Mouse (Mus musculus) heart, embryonic 10.5 days (tissue): ENCODE measurements at regions not wholly inside any gene's neighbourhood (a gene's known extent, or its start where the extent isn't known, plus 50 kb on each side); places are given as distances from the start of the nearest gene placed in this dataset. TPM values are rescaled to one million over a fixed set of nuclear protein-coding genes. Genes with fewer than 3 reads are reported as not detected.

ENCODE experiments used
- DNase-seq: peaks from one replicate; pipeline ENCODE4 v3.0.0-alpha.2; 2017; ENCODE audit warnings: low spot score
- H3K27ac ChIP-seq: fragments of 300-500 bp; sonication (generic); 2 replicates; pipeline ENCODE4 v1.5.1; 2016; ENCODE audit warnings: mild to moderate bottlenecking
- H3K27me3 ChIP-seq: fragments of 300-500 bp; sonication (generic); 2 replicates; pipeline ENCODE4 v1.6.1; 2016; ENCODE audit warnings: mild to moderate bottlenecking; ENCODE audit not compliant: poor library complexity, insufficient read depth, severe bottlenecking
- H3K36me3 ChIP-seq: fragments of 300-500 bp; sonication (generic); 2 replicates; pipeline ENCODE4 v1.6.1; 2016; ENCODE audit warnings: mild to moderate bottlenecking, moderate library complexity
- H3K4me1 ChIP-seq: fragments of 300-500 bp; sonication (generic); 2 replicates; pipeline ENCODE4 v1.6.1; 2016; ENCODE audit warnings: mild to moderate bottlenecking
- H3K4me3 ChIP-seq: fragments of 300-500 bp; sonication (generic); 2 replicates; pipeline ENCODE4 v1.5.1; 2016; ENCODE audit warnings: mild to moderate bottlenecking, moderate library complexity
- H3K9me3 ChIP-seq: fragments of 300-500 bp; sonication (generic); 2 replicates; pipeline ENCODE4 v1.6.1; 2016; ENCODE audit warnings: mild to moderate bottlenecking, moderate library complexity
- WGBS: fragments of 180-500 bp; shearing (Covaris S2); methylation state at CpG from one replicate; pipeline ENCODE4 v1.1.7; 2016; 5-methylcytosine and 5-hydroxymethylcytosine counted together
- microRNA-seq: library from miRNA; unstranded; fragments of <30 nt; microRNA quantifications from one replicate; pipeline ENCODE4, GENCODE M21; 2017

DNA sequence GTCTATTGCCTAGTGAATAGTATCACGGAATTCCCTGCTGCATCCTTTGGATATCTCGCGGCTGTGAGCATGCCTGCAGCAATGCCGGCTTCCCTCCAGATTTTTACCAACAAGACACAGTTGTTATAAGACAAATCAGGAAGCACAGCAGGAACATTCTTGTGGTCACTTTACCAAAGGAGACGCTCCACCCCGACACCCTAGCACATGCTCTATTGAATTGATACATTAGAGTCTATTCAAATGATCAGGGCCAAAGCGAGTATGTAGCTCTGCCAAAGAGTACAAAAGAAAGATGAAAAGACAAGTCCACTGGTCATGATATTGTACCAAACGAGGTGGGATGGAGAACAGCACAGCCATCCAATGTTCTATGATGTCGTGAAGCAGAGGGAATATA lies 376.1 kb upstream of the Fat1 start:
- Histone ChIP-seq H3K9me3 (no peaks in the 10 kb centered on the region), H3K27me3 (no peaks in the 10 kb centered on the region), H3K27ac (no peak overlapping the region), H3K4me3 (no peak overlapping the region), H3K4me1 (no peaks in the 10 kb centered on the region), H3K36me3 (no peaks in the 10 kb centered on the region)
- 85% methylated on average over 9 of the region's 9 CpGs for WGBS
- no peak for DNase-seq

DNA sequence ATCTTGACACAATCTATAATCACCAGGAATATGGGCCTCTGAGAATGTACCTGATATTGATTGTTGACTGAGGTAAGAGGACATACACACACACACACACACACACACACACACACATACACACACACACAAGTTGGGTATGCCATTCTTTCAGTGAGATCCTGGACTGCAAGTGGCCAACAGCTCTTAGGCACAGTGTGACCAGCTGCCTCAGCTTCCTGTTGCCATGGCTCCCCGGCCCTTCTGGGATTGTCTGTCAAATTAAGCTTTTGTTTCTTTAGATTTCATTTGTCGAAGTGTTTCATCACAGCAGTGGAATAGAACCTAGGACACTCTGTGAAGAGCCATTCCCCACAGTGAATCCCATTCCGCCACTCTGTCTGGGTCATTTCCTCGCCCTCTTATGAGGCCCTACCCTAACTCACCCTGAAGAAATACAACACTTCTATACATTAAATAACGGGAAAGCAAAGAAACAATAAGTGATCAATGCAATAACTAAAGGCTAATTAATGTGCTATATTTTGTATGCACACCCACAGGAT lies 358.9 kb upstream of the Fat1 start:
- no peak for DNase-seq
- H3K4me3 ChIP-seq, result no peak overlapping the region
- H3K9me3 ChIP-seq, result no peaks in the 10 kb centered on the region
- WGBS, result 76% methylated on average over 5 of the region's 5 CpGs
- no peaks in the 10 kb centered on the region for H3K36me3 ChIP-seq
- no peaks in the 10 kb centered on the region for H3K4me1 ChIP-seq
- no peaks in the 10 kb centered on the region for H3K27me3 ChIP-seq
- H3K27ac ChIP-seq, result no peak overlapping the region

DNA sequence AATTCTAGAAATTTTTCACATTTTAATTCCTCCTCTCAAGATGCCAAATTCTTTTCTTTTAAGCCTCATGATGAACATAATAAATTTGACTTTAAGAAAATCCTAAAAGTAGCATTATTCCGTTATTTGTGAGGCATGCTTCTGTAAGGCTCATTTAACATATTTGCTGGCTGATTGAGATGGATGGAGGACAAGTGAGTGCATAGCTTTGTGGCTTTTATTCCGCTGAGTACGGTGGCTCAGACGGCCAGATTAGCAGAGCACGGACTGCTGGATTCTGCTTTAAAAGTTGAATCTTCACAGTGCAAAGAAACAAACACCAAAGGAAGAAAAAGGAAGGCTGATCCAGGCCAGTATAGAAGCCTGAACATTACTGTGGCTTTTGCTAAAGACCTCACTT lies 358.3 kb upstream of the Fat1 start:
- H3K4me3 ChIP-seq, result no peak overlapping the region
- H3K4me1 ChIP-seq, result no peaks in the 10 kb centered on the region
- H3K27me3 ChIP-seq, result no peaks in the 10 kb centered on the region
- DNase-seq, result no peak
- no peaks in the 10 kb centered on the region for H3K9me3 ChIP-seq
- H3K27ac ChIP-seq, result no peak overlapping the region
- 78% methylated on average over 5 of the region's 5 CpGs for WGBS
- no peaks in the 10 kb centered on the region for H3K36me3 ChIP-seq

Small RNAs in the stretch of these regions (microRNA-seq; reads per million reads assigned to microRNA genes)
- gene Gm26241, result not detected
